Mouse (Mus musculus): ENCODE data around the gene Cyp2d9.
"Not testable (repeated sequence)": the region's sequence is repeated elsewhere in the genome, so short reads cannot be mapped to it uniquely, and the experiment has no call there.

Gene Cyp2d9

DNA sequence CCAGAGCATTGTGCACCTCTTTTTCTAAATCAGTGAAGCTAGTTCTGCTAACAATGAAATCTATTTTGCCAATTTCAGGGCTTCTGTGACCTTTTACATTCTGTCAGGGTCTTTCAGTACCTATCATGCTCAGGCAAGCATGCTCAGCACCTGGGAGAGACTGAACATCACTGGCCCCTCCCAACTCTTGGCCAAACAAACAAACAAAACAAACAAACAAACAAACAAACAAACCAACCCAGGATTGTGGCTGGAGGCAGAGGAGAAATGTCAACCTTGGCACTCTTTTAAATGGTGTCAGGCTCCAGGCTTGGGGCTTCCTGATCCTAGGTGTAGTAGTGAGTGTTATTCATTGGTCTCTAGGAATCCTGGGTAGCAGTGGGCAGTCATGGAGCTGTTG lies at the start of gene Cyp2d9:
TSS of gene Cyp2d9 (plus strand) at position 301 of the 400 bp plus-strand sequence.
- DNase-seq: no peak

DNA sequence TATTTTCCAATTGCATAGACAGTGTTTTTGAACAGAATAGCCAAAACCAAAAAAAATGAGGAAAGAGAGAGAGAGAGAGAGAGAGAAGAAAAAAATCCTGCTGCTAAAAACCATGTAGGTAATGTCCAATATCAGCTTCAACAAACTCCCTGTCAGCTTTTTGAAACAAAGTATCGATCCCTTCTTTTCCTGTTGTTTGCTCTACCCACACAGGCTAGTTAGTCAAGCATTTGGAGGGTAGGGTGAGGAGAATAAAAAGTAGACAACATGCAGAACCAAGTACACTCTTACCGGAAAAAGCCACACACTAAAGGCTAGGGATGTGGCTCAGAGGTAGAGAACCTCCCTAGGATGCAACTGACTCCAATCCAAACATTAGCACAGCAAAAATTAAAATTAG lies 47.5 kb upstream of the Cyp2d9 start:
- DNase-seq: no peak

DNA sequence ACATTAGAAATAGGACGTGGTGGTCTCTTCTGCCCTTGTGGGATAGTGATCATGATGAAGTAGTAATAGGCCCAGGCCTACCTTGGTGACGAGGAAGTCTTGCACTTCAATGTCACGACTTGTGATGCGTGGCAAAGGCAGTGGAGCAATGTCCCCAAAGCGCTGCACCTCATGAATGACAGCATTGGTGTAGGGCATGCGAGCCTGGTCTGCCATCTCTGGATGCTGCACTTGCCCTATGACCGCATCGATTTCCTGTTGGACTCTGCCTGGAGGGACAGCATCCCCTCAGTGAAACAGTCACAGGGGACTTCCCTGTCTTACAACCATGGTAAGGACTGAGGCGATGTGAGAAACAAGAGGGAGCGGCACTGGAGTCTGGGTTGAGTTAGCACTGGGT lies 43.3 kb upstream of the Cyp2d9 start:
- DNase-seq: not testable (repeated sequence)

DNA sequence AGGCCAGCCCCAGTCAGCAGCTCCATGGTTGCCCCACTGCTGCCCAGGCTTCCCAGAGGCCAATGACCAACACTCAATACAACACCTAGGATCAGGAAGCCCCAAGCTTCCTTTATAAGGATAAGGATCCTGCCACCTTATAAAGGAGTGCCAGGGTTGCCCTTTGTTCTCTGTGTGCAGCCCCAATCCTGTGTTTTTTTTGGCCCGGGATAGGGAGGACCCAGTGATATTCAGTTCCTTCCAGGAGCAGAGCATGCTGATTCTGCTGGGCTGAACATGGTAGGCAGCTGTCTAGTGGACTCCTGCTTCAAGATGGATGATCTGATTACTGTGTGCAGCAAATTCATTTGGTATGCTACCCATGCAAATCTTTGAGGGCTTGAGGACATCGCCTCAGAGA lies 39.3 kb upstream of the Cyp2d9 start, which contains the start of gene Cyp2d11:
TSS of gene Cyp2d11 (minus strand) at position 101 of the 400 bp plus-strand sequence.
- not testable (repeated sequence) for DNase-seq

DNA sequence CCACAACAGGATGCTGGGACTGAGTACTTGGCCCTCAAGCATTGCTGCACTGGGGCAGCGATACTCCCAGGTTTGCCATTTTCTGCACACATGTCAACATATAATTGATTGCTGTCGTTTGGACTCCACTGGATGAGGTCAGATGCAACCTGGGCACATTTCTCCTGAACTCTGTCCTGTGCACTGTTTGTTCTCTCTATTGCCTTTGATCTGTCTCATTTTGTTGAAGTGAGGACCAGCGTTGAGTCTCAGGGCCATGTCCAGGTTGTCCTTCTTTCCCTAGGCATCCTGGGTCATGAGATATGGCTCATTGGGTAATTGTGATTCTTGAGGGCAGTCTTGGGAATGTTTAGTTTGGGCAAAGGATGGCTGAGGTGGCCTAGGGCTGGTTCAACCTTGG lies 37.3 kb upstream of the Cyp2d9 start:
- DNase-seq: not testable (repeated sequence)

DNA sequence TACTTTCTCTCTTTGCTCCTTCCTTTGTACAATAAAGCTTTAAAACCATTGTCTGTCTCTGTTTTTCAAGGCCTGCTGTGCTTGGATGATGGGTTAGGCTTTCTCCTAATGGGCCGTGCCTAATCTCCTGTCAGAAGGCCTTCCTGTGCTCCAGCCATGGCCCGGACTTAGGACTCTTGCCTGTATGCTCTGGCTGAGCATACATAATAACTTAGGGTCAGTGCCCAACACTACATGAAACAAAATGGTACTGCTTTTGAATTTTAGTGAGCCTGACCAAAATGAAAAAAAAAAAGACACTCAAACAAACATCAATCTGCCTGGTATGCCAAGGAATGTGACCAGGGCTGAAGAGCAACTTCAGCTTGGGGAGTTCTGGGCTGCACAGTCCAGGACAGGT lies 31.7 kb upstream of the Cyp2d9 start:
- DNase-seq: no peak

DNA sequence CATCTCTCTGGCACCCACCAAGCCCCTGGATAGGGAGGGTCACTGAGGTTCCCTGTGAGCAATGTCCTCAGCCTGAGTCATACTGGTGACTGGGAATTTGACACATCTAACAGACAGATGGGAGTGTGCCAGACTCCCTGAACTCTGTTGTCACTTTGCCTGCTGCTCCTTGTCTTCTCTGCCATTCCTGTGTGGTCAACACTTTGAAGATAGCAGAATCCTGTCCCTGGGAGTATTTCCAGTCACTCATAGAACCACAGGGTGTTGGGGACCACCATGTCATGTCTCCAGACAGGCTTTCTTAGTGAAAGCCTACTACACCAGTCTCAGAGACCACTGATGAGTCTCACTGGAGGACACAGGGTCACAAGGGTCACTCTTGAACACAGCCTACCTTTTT lies 31.1 kb upstream of the Cyp2d9 start:
- no peak for DNase-seq

DNA sequence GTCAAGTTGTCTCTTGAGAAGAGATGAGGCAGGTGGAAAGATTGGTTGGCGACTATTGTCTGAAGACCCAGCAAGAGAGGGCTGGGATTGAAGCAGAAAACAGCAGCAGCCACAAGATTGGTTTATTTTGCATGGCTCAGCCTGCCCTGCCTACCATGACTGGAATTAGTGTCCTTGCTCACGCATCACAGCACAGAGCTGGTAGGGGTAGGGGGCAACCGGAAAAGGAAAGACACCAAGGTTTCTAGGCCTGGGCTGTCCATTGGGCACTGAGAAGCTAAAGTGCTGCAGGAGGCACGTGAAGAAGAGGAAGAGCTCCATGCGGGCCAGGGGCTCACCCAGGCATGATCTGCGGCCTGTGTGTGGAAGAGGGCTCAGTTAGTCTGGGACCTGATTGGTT lies 30.5 kb upstream of the Cyp2d9 start:
- no peak for DNase-seq

DNA sequence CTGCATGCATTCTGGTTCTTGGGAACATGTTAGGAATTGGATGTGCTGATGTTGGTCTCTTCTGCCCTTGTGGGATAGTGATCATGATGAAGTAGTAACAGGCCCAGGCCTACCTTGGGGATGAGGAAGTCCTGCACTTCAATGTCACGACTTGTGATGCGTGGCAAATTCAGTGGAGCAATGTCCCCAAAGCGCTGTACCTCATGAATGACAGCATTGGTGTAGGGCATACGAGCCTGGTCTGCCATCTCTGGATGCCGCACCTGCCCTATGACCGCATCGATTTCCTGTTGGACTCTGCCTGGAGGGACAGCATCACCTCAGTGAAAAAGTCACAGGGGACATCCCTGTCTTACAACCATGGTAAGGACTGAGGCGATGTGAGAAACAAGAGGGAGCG lies 29.6 kb upstream of the Cyp2d9 start:
- DNase-seq: no peak

DNA sequence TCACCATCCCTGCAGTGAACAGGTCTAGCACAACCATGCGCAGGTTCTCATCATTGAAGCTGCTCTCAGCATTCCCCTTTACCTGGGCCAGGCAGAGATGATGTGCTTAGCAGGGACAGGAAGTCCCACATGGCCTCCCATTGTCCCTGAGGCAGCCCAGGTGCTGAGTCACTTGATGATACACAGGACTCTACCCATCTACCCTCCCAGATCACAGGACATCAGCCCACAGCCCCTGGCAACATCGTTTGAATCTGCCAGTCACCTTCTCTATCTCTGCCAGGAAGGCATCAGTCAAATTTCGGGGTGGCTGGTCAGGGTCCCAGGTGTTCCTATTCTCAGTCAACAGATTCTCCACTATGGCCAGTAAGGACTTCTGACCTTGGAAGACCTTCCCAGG lies 29.1 kb upstream of the Cyp2d9 start:
- DNase-seq: no peak

DNA sequence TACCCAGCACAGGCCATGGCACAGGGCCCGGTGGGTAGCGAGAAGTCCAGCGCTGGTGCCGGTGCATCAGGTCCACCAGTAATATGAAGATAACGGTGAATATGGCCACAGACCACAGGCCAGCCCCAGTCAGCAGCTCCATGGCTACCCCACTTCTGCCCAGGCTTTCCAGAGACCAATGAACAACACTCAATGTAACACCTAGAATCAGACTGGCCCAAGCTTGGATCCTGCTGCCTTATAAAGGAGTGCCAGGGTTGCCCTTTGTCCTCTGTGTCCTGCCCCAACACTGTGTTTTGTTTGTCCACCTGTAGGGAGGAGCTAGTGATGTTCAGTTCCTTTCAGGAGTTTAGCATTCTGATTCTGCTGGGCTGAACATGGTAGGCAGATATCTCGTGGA lies 26.3 kb upstream of the Cyp2d9 start, which contains the start of gene Cyp2d10:
TSS of gene Cyp2d10 (minus strand) at position 215 of the 400 bp plus-strand sequence.
- DNase-seq: no peak

DNA sequence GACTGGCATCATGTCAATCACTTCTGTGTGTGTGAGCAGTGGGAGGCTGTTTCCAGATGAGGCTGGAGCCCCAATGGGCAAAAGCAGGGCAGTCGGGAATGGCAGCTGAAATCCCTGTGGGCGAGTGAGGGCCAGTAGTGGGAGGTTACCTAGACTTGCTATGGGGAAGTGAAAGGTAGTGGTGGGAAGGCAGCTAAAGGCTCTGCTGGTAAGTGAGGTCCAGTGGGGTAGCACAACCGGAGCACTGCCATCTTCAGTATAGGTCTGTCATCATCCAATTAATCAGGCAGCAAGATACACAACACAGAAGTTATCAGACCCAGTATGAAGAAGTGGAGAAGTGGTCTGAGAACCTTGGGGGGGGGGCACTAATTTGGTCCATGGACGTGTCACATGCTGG lies 25.7 kb upstream of the Cyp2d9 start:
- DNase-seq: no peak

DNA sequence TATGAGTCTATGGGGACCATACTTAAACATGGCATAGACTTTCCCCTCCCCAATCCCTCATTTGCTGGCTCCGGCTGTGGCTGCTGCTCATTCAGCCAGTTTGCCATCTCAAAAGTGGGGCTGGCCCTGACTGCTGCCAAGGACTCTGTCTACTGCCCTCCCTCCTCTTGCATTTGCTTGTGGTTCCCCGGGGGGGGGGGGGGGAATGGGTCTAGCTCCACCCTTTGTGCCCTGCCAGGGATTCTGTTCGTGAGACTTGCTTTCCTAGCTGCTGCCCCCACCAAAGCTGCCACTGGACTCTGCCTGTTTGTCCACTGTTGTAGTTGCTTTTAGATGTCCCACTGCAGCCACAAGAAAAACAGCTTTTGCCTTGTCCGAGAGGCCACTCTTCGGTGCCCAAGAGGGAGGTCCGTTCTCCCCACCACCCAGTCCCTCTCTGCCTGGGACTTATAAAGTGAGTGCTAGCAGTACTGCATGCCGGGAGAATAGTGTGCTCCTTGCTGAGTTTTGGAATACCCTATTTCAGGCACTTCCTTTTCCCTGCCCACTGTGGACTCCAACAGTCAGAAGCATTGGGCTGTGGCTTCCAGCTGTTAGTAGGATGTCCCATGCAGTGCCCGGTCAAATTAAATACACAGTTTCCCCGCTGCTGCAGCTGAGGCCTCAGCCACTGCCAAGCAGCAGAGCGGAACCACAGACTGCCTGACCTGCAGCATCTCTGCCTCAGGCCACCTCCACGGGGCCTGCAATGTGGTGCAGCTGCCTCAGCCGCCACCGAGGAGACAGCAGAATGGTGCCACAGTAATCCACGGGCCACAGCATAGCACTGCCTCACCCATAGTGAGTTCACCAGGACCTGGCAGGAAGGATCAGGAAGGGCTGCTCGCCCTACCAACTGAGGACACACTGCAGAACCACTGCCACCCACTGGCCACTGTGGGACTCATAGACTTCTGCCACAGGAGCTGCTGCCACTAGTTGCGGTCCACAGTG lies 16.1 kb upstream of the Cyp2d9 start:
- peak; percentile 86 for DNase-seq

DNA sequence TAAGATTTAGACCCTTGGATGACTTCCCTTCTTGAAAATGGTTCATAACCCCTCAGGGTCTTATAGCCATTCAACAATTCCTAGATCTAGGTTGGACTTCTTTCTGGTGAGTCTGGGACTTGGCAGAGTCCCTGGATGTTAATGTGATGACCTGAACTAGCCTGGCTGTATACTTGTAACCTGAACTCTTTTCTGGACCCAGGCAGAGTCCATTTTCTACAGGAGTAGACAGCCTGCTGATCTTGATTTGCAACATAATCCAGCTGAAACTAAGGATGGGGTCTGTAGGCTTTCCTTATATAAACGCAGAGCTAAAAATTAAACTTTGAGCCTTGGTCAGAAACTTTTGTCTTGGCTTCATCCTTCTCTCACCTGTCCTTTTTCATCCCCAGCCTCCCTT lies 14.6 kb upstream of the Cyp2d9 start:
- DNase-seq: no peak

DNA sequence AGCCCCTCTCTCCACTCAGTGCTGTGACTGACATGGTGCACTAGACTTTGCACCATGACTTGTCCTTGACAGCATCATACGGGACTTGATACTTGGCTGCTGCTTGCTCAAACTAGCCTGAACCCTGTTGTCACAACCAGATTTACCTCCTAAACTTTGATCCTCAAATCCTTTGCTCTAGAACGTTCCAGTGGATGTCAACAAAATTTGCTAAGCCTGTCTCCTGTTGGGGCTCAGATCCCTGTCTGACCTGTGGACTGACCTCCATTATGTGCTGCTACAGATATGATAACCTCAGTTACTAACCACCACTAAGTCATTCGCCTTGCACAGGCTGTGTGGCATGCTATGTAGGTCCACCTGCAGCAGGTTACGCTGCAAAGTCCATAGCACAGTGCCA lies 10.3 kb upstream of the Cyp2d9 start:
- DNase-seq: no peak

DNA sequence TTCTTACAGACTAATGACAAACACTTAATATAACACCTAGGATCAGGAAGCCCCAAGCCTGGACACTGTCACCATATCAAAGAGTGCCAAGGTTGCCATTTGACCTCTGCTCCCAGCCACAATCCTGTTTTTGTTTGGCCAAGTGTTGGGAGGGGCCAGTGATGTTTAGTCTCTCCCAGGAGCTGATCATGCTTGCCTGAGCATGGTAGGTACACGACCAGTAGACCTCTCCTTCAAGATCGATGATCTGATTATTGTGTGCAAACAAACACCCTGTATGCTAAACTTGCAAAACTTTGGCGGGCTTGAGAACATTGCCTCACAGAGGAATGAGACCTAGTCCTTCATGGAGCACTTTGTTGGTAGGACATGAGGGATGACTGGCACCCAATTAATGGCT lies 9.8 kb upstream of the Cyp2d9 start:
- no peak for DNase-seq

DNA sequence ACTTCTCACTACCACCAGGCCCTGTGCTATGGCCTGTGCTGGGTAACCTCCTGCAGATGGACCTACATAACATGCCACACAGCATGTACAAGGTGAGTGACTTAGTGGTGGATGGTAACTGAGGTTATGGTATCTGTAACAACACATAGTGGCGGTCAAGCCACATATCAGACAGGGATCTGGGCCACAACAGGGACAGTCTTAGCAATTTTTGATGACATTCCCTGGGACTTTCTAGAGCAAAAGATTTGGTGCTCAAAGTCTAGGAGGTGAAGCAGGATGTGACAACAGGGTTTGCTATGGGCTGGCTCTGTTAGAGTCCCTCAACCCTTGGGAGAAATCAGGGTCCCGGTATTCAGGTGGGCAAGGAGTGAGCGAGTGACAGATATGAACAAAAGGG lies 384 bp downstream of the Cyp2d9 start:
- no peak for DNase-seq

DNA sequence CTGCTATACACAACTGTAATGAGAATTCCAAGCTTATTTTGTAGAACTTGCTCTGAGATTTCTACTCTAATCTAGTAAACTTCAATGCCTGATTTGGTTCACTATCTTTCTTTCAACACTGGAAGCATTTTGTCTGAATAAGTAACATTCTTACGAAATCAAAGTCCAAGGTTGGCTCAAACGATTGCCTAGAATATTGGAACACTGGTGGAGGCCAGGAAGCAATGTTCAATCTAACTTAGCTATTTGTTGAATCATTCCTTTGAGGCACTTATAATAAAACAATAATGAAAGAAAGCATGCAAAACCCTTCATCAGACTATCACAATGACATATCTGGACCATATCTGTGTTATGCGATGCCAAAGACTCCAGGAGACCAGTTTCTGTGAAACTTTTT lies 1.3 kb downstream of the Cyp2d9 start:
- DNase-seq: no peak

DNA sequence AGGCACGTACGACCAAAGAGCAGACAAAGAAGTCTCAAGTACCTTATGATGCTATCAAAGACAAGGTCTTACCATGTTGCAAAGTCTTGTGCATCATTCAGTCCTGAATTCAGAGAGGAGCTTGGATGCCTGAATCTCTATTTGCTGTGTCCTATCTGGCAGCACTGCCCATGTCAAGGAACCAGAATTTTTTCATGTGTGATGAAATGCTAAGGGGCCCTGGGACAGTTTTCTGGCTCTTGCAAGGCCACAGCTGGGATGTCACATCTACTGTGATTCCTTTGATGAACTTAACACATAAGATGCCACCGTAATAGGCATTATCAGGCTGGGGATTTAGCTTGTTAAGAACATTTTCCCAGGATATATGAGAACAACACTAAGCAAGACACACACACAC lies 1.8 kb downstream of the Cyp2d9 start:
- no peak for DNase-seq

DNA sequence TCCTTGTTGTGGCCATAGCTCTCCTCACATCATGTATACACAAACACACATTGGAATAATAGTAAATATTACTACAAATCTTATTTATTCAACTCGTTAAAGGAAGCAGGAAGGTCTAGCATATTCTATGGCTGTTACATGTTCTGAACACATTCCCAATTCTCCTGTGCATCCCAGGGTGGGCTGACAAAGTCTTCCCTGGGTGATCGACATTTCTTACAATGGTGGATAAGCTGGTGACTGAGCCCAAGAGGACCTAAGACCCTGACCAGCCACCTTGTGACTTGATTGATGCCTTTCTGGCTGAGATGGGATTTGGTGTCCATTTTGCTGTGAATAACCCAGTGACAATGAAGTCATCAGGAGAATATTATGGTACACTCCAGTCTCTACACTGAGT lies 2.4 kb downstream of the Cyp2d9 start:
- DNase-seq: no peak

DNA sequence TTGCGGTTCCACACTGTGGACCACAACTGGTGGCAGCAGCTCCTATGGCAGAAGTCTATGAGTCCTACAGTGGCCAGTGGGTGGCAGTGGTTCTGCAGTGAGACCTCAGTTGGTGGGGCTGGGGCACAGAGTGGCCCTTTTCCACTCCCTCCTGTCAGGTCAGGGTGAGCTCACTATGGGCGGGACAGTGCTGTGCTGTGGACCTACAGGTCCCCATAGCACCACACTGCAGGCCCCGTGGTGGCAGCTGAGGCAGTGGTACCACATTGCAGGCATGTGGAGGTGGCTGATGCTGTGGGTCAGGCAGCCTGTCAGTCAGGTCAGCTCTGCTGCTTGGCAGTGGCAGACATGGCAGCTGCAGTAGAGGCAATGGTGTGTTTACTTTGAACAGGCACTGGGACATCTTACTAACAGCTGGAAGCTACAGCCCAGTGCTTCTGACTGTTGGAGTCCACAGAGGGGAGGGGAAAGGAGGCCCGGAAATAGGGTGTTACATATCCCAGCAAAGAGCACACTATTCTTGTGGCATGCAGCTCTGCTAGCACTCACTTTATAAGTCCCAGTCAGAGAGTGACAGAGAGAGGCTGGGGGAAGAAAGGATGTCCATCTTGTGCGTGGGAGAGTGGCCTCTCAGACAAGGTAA lies 4.9 kb downstream of the Cyp2d9 start:
- no peak for DNase-seq

DNA sequence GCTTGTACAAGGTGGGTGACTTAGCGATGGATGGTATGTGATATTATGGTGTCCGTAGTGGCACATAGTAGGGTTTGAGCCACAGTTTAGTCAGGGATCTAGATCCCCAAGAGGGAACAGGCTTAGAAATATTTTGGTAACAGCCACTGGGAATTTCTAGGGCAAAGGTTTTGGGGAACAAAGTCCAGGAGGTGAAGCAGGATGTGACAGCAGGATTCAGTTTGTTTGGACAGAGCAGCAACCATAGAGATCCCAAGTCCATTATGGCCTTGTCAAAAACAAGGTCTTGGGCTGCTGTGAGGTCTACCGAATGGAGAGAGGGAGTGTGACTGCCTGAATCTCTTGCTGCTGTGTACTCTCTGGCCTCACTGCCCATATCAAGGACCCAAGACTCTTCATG lies 10.4 kb downstream of the Cyp2d9 start:
- DNase-seq: no peak

DNA sequence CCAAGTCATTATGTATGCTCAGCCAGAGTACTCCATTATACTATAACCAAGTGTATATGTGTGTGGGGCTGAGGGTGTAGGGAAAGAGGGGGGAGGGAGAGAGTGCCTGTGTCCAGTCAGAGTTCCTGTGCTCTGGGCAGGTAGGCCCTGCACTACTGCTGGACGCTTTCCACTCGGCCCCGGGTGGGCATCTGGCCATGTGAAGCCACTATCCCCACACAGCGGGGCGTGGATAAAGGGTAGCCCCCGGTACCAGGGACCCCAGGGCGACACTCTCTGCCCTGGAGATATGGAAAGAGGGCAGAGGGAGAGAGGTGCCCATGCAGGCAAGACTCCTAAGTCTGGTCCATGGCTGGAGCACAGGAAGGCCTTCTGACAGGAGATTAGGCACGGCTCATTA lies 12.0 kb downstream of the Cyp2d9 start:
- no peak for DNase-seq

DNA sequence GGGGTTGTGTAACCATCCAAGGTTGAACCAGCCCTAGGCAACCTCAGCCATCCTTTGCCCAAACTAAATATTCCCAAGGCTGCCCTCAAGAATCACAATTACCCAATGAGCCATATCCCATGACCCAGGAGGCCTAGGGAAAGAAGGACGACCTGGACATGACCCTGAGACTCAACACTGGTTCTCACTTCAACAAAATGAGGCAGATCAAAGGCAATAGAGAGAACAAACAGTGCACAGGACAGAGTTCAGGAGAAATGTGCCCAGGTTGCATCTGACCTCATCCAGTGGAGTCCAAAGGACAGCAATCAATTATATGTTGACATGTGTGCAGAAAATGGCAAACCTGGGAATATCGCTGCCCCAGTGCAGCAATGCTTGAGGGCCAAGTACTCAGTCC lies 16.8 kb downstream of the Cyp2d9 start:
- not testable (repeated sequence) for DNase-seq

Measured in cerebellum, adult 11 months (tissue).